Mouse (Mus musculus) G1E-ER4 (cell line): ENCODE results near the gene Tmco2. TPM values are rescaled to one million over a fixed set of nuclear protein-coding genes. Genes with fewer than 3 reads are reported as not detected.

ENCODE experiments used
- GATA1 ChIP-seq: IDR thresholded peaks from one replicate; pipeline ENCODE4 v1.8.0; 2012; ENCODE audit warnings: low read length, inconsistent platforms
- polyA plus RNA-seq: library from polyadenylated mRNA; stranded (reverse); fragments of >175 nt; gene quantifications from 2 replicates; pipeline ENCODE4 v1.2.3, GENCODE M21; 2012

Tmco2 gene
- not detected in 2 replicates for polyA plus RNA-seq

GRCm38 (mm10) chr4:121109126-121109525 is at the start of gene Tmco2:
Gene Tmco2, minus strand, starts transcription at chr4:121109226.
- TF ChIP-seq GATA1: no peak

GRCm38 (mm10) chr4:121103304-121103703 is 5.7 kb downstream of the Tmco2 start:
- no peak for TF ChIP-seq GATA1

- no peak for TF ChIP-seq GATA1
Observed at GRCm38 (mm10) chr4:121097650-121098378, 11.2 kb downstream of the Tmco2 start, which contains the start of gene Zmpste24. Gene Zmpste24, minus strand, starts transcription at chr4:121098241.

GRCm38 (mm10) chr4:121090211-121090610 is 18.8 kb downstream of the Tmco2 start:
- TF ChIP-seq GATA1: no peak

- TF ChIP-seq GATA1: no peak
Observed at GRCm38 (mm10) chr4:121088696-121089095, 20.3 kb downstream of the Tmco2 start.

- no peak for TF ChIP-seq GATA1
Observed at GRCm38 (mm10) chr4:121084506-121084905, 24.5 kb downstream of the Tmco2 start.

GRCm38 (mm10) chr4:121080395-121080794 is 28.6 kb downstream of the Tmco2 start:
- no peak for TF ChIP-seq GATA1

GRCm38 (mm10) chr4:121077915-121078646 is 30.9 kb downstream of the Tmco2 start:
- no peak for TF ChIP-seq GATA1

- no peak for TF ChIP-seq GATA1
Observed at GRCm38 (mm10) chr4:121074250-121074649, 34.8 kb downstream of the Tmco2 start.

- no peak for TF ChIP-seq GATA1
Observed at GRCm38 (mm10) chr4:121065336-121065735, 43.7 kb downstream of the Tmco2 start.

- no peak for TF ChIP-seq GATA1
Observed at GRCm38 (mm10) chr4:121057032-121057431, 52.0 kb downstream of the Tmco2 start.

GRCm38 (mm10) chr4:121056342-121056741 is 52.7 kb downstream of the Tmco2 start:
- no peak for TF ChIP-seq GATA1

Other genes starting within 250 kb of the Tmco2 start
- gene Exo5, start 184.2 kb downstream of the Tmco2 start, polyA plus RNA-seq: 5.3 and 6.2 TPM in 2 replicates
- gene Zfp69, start 157.5 kb downstream of the Tmco2 start, polyA plus RNA-seq: 2.1 and 2.4 TPM in 2 replicates
- 34.2 and 36.8 TPM in 2 replicates for gene Smap2, start 92.0 kb downstream of the Tmco2 start, polyA plus RNA-seq
- gene Col9a2, start 69.8 kb downstream of the Tmco2 start, polyA plus RNA-seq: not detected in 2 replicates
- 4.3 and 5.2 TPM in 2 replicates for gene Zmpste24, start 11.0 kb downstream of the Tmco2 start, polyA plus RNA-seq
- gene Rlf, start 105.9 kb upstream of the Tmco2 start, polyA plus RNA-seq: 3.7 and 4.2 TPM in 2 replicates
- gene Gm12888, start 215.7 kb upstream of the Tmco2 start, polyA plus RNA-seq: not detected in 2 replicates